Mouse (Mus musculus) MEL (cell line): ENCODE measurements around the gene Cyp26a1. TPM values are rescaled to one million over a fixed set of nuclear protein-coding genes. Genes with fewer than 3 reads are reported as not detected.

Experiments
- DNase-seq: peaks from one replicate; pipeline ENCODE4 v3.0.0; 2011; ENCODE audit warnings: low read depth, low spot score
- H3K27ac ChIP-seq: 2 replicates; pipeline ENCODE4 v1.5.1; 2012; ENCODE audit warnings: low read depth, mild to moderate bottlenecking, control low read depth, low read length, moderate library complexity; ENCODE audit not compliant: control insufficient read depth
- H3K27me3 ChIP-seq, 2 experiments: fragments of 150-350 bp in 1 of 2; sonication (generic) in 1 of 2; 2 replicates each; pipeline ENCODE4 v1.6.1; 2012; ENCODE audit warnings: low read length in 2 of 2, mild to moderate bottlenecking in 2 of 2, improper control_type of control experiment in 1 of 2, moderate library complexity in 1 of 2; ENCODE audit not compliant: insufficient read depth in 2 of 2, control insufficient read depth in 1 of 2
- H3K36me3 ChIP-seq, 2 experiments: 2 replicates each; pipeline ENCODE4 v1.6.1; 2012 to 2014; ENCODE audit warnings: low read length in 2 of 2, improper control_type of control experiment in 1 of 2, inconsistent platforms in 1 of 2, mild to moderate bottlenecking in 1 of 2; ENCODE audit not compliant: insufficient read depth in 2 of 2, control insufficient read depth in 1 of 2
- H3K4me1 ChIP-seq, 2 experiments: fragments of 150-350 bp in 1 of 2; sonication (generic) in 1 of 2; 2 replicates each; pipeline ENCODE4 v1.6.1; 2012; ENCODE audit warnings: low read length in 2 of 2, improper control_type of control experiment in 1 of 2, mild to moderate bottlenecking in 1 of 2; ENCODE audit not compliant: insufficient read depth in 2 of 2, control insufficient read depth in 1 of 2
- H3K4me3 ChIP-seq, 2 experiments: fragments of 150-350 bp in 1 of 2; sonication (generic) in 1 of 2; 2 replicates each; pipeline ENCODE4 v1.5.1; 2012; ENCODE audit warnings: low read depth in 2 of 2, low read length in 2 of 2, mild to moderate bottlenecking in 2 of 2, moderate library complexity in 2 of 2, control low read depth in 1 of 2, improper control_type of control experiment in 1 of 2; ENCODE audit not compliant: control insufficient read depth in 1 of 2, insufficient read depth in 1 of 2
- H3K79me2 ChIP-seq: 2 replicates; pipeline ENCODE4 v1.6.1; 2012; ENCODE audit warnings: mild to moderate bottlenecking, low read length, moderate library complexity; ENCODE audit not compliant: control insufficient read depth, poor library complexity, insufficient read depth
- H3K9ac ChIP-seq: 2 replicates; pipeline ENCODE4 v1.6.1; 2012; ENCODE audit warnings: low read depth, mild to moderate bottlenecking, control low read depth, low read length, moderate library complexity; ENCODE audit not compliant: control insufficient read depth, poor library complexity, severe bottlenecking
- H3K9me3 ChIP-seq: fragments of 150-350 bp; sonication (generic); replicated peaks from 2 replicates; pipeline ENCODE4 v1.6.1; 2012; ENCODE audit warnings: mild to moderate bottlenecking, low read length, improper control_type of control experiment, moderate library complexity; ENCODE audit not compliant: insufficient read depth
- BHLHE40 ChIP-seq: IDR thresholded peaks from 2 replicates; pipeline ENCODE4 v1.6.1; 2012; ENCODE audit warnings: low read depth, mild to moderate bottlenecking, inconsistent platforms, low read length, improper control_type of control experiment, borderline replicate concordance
- CHD1 ChIP-seq: IDR thresholded peaks from 2 replicates; pipeline ENCODE4 v1.6.1; 2012; ENCODE audit warnings: low read depth, mild to moderate bottlenecking, inconsistent platforms, low read length, improper control_type of control experiment
- CHD2 ChIP-seq: IDR thresholded peaks from 2 replicates; pipeline ENCODE4 v1.6.1; 2011; ENCODE audit warnings: low read length, improper control_type of control experiment
- CTCF ChIP-seq, 3 experiments: IDR thresholded peaks in 2 of 3; conservative IDR thresholded peaks in 1 of 3; 2 replicates each; pipeline ENCODE4 v1.5.1; 2011 to 2012; ENCODE audit warnings: low read length in 3 of 3, low read depth in 2 of 3, mild to moderate bottlenecking in 2 of 3, improper control_type of control experiment in 1 of 3, inconsistent platforms in 1 of 3, mixed read lengths in 1 of 3, moderate library complexity in 1 of 3; ENCODE audit not compliant: control insufficient read depth in 1 of 3, insufficient read depth in 1 of 3, poor library complexity in 1 of 3, severe bottlenecking in 1 of 3
- E2F4 ChIP-seq: IDR thresholded peaks from 2 replicates; pipeline ENCODE4 v1.6.1; 2011; ENCODE audit warnings: low read depth, low read length, improper control_type of control experiment, borderline replicate concordance
- ELF1 ChIP-seq: IDR thresholded peaks from 2 replicates; pipeline ENCODE4 v1.6.1; 2014; ENCODE audit warnings: low read depth, mild to moderate bottlenecking, inconsistent platforms, low read length, improper control_type of control experiment, moderate library complexity
- EP300 ChIP-seq, 2 experiments: IDR thresholded peaks; 2 replicates each; pipeline ENCODE4 v1.6.1; 2011; ENCODE audit warnings: improper control_type of control experiment in 2 of 2, low read length in 2 of 2, low read depth in 1 of 2, mild to moderate bottlenecking in 1 of 2
- GABPA ChIP-seq: IDR thresholded peaks from 2 replicates; pipeline ENCODE4 v1.6.1; 2012; ENCODE audit warnings: low read depth, mild to moderate bottlenecking, inconsistent platforms, low read length, improper control_type of control experiment, moderate library complexity
- GATA1 ChIP-seq: IDR thresholded peaks from 2 replicates; pipeline ENCODE4 v1.6.1; 2011; ENCODE audit warnings: low read depth, low read length, improper control_type of control experiment
- HCFC1 ChIP-seq: IDR thresholded peaks from 2 replicates; pipeline ENCODE4 v1.6.1; 2012; ENCODE audit warnings: low read depth, mild to moderate bottlenecking, inconsistent platforms, low read length, improper control_type of control experiment, moderate library complexity
- JUND ChIP-seq: IDR thresholded peaks from 2 replicates; pipeline ENCODE4 v1.6.1; 2011; ENCODE audit warnings: low read depth, mild to moderate bottlenecking, improper control_type of control experiment, low read length
- KAT2A ChIP-seq: conservative IDR thresholded peaks from 2 replicates; pipeline ENCODE4 v1.6.1; 2012; ENCODE audit warnings: low read depth, low read length, improper control_type of control experiment, inconsistent platforms
- MAFK ChIP-seq: IDR thresholded peaks from 2 replicates; pipeline ENCODE4 v1.6.1; 2011; ENCODE audit warnings: low read depth, mild to moderate bottlenecking, low read length, improper control_type of control experiment, borderline replicate concordance
- MAX ChIP-seq: IDR thresholded peaks from 2 replicates; pipeline ENCODE4 v1.6.1; 2011; ENCODE audit warnings: low read length, improper control_type of control experiment
- MAZ ChIP-seq: IDR thresholded peaks from 2 replicates; pipeline ENCODE4 v1.6.1; 2012; ENCODE audit warnings: low read depth, mild to moderate bottlenecking, inconsistent platforms, low read length, improper control_type of control experiment
- MEF2A ChIP-seq: IDR thresholded peaks from 2 replicates; pipeline ENCODE4 v1.6.1; 2014; ENCODE audit warnings: low read depth, mild to moderate bottlenecking, inconsistent platforms, low read length, improper control_type of control experiment; ENCODE audit not compliant: poor library complexity, insufficient replicate concordance, severe bottlenecking; ENCODE audit errors: extremely low read depth
- MXI1 ChIP-seq: IDR thresholded peaks from 2 replicates; pipeline ENCODE4 v1.6.1; 2011; ENCODE audit warnings: mild to moderate bottlenecking, low read depth, low read length, improper control_type of control experiment
- MYB ChIP-seq: IDR thresholded peaks from 2 replicates; pipeline ENCODE4 v1.6.1; 2011; ENCODE audit warnings: mild to moderate bottlenecking, low read depth, low read length, improper control_type of control experiment
- MYC ChIP-seq: IDR thresholded peaks from 2 replicates; pipeline ENCODE4 v1.6.1; 2011; ENCODE audit warnings: low read depth, mild to moderate bottlenecking, low read length, improper control_type of control experiment, moderate library complexity
- NELFE ChIP-seq: IDR thresholded peaks from 2 replicates; pipeline ENCODE4 v1.6.1; 2011; ENCODE audit warnings: low read depth, low read length, improper control_type of control experiment
- NRF1 ChIP-seq: IDR thresholded peaks from 2 replicates; pipeline ENCODE4 v1.6.1; 2014; ENCODE audit warnings: low read depth, mild to moderate bottlenecking, inconsistent platforms, low read length, improper control_type of control experiment, moderate library complexity; ENCODE audit not compliant: poor library complexity, insufficient read depth, severe bottlenecking
- POLR2A ChIP-seq, 2 experiments: IDR thresholded peaks; 2 replicates each; pipeline ENCODE4 v1.6.1; 2011 to 2012; ENCODE audit warnings: low read length in 2 of 2, mild to moderate bottlenecking in 2 of 2, control low read depth in 1 of 2, improper control_type of control experiment in 1 of 2, low read depth in 1 of 2, moderate library complexity in 1 of 2; ENCODE audit not compliant: control insufficient read depth in 1 of 2, insufficient read depth in 1 of 2, poor library complexity in 1 of 2
- POLR2AphosphoS2 ChIP-seq: IDR thresholded peaks from 2 replicates; pipeline ENCODE4 v1.6.1; 2011; ENCODE audit warnings: low read length, improper control_type of control experiment
- POLR2AphosphoS5 ChIP-seq: IDR thresholded peaks from 2 replicates; pipeline ENCODE4 v1.6.1; 2012; ENCODE audit warnings: low read depth, borderline replicate concordance, mild to moderate bottlenecking, inconsistent platforms, low read length, moderate library complexity, mixed read lengths
- RAD21 ChIP-seq: IDR thresholded peaks from 2 replicates; pipeline ENCODE4 v1.6.1; 2011; ENCODE audit warnings: mild to moderate bottlenecking, low read depth, low read length, improper control_type of control experiment
- RCOR1 ChIP-seq: IDR thresholded peaks from 2 replicates; pipeline ENCODE4 v1.6.1; 2012; ENCODE audit warnings: low read depth, mild to moderate bottlenecking, inconsistent platforms, low read length, improper control_type of control experiment
- SIN3A ChIP-seq: IDR thresholded peaks from 2 replicates; pipeline ENCODE4 v1.6.1; 2012; ENCODE audit warnings: low read length, improper control_type of control experiment, inconsistent platforms
- SMC3 ChIP-seq: IDR thresholded peaks from 2 replicates; pipeline ENCODE4 v1.6.1; 2011; ENCODE audit warnings: low read depth, low read length, improper control_type of control experiment
- TAL1 ChIP-seq: IDR thresholded peaks from 2 replicates; pipeline ENCODE4 v1.6.1; 2012; ENCODE audit warnings: mild to moderate bottlenecking, inconsistent platforms, low read length, moderate library complexity, mixed read lengths
- TBP ChIP-seq: IDR thresholded peaks from 2 replicates; pipeline ENCODE4 v1.8.0; 2011; ENCODE audit warnings: low read depth, low read length, improper control_type of control experiment
- UBTF ChIP-seq: IDR thresholded peaks from 2 replicates; pipeline ENCODE4 v1.6.1; 2012; ENCODE audit warnings: low read depth, mild to moderate bottlenecking, inconsistent platforms, low read length, improper control_type of control experiment, moderate library complexity, borderline replicate concordance; ENCODE audit not compliant: insufficient read depth
- USF1 ChIP-seq: IDR thresholded peaks from 2 replicates; pipeline ENCODE4 v1.6.1; 2014; ENCODE audit warnings: low read depth, mild to moderate bottlenecking, inconsistent platforms, low read length, improper control_type of control experiment, moderate library complexity
- USF2 ChIP-seq, 2 experiments: IDR thresholded peaks; 2 replicates each; pipeline ENCODE4 v1.6.1; 2011 to 2012; ENCODE audit warnings: improper control_type of control experiment in 2 of 2, low read length in 2 of 2, borderline replicate concordance in 1 of 2, inconsistent platforms in 1 of 2, low read depth in 1 of 2, mild to moderate bottlenecking in 1 of 2; ENCODE audit not compliant: insufficient read depth in 1 of 2
- ZC3H11A ChIP-seq: IDR thresholded peaks from 2 replicates; pipeline ENCODE4 v1.6.1; 2012; ENCODE audit warnings: low read depth, mild to moderate bottlenecking, inconsistent platforms, low read length, improper control_type of control experiment
- ZMIZ1 ChIP-seq: IDR thresholded peaks from 2 replicates; pipeline ENCODE4 v1.6.1; 2012; ENCODE audit warnings: low read depth, mild to moderate bottlenecking, inconsistent platforms, low read length, improper control_type of control experiment, moderate library complexity
- ZNF384 ChIP-seq: IDR thresholded peaks from 2 replicates; pipeline ENCODE4 v1.6.1; 2012; ENCODE audit warnings: low read depth, mild to moderate bottlenecking, inconsistent platforms, low read length, improper control_type of control experiment
- polyA plus RNA-seq, 2 experiments: library from polyadenylated mRNA; stranded (reverse) in 1 of 2; unstranded in 1 of 2; fragments of >175 nt in 1 of 2; fragments of >200 nt in 1 of 2; gene quantifications; 2 replicates each; pipeline versions ENCODE4 v1.2.1 to v1.2.4; 2012; ENCODE audit warnings: low replicate concordance in 2 of 2, low read depth in 1 of 2; ENCODE audit not compliant: insufficient read length in 2 of 2, insufficient read depth in 1 of 2, missing spikeins in 1 of 2
- total RNA-seq: library from RNA; depleted of rRNA; stranded (reverse); fragments of 300-350 nt; gene quantifications from 2 replicates; pipeline ENCODE4 v1.2.3, GENCODE M21; 2012

Cyp26a1 gene
- total and polyA plus RNA-seq, 3 experiments, result not detected

DNA sequence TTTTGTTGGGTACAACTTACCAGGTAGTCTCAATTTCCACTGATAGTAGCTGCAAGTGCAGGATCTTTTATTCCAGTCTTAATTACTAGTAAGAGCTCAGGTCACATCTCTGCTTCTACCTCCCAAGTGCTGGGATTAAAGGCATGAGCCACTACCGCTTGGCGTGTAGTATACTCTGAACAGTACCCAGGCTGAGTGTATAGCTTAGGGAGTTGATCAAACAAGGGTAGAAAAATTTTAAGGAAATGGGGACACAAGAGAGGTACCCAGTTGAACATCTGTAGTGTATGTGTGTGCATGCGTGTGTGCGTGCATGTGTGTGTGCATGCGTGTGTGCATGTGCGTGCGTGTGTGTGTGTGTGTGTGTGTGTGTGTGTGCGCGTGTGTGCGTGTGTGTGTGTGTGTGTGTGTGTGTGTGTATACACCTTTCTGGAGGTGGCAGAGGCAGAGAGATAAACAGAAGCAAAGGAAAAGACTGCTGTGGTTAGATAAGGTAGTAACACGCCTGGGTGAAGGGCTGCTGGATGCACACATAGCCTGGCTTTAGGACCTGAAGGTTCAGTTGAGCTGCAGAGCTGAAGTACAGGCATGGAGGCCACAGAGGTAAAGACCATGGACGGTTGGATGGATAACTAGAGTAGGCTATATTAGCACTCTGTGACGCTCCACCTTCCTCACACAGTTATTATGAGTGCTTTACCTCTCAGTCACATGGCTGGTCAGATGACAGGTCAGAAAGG is 29.6 kb upstream of the Cyp26a1 start:
- no peak overlapping the region for H3K4me3 ChIP-seq
- peaks cover 14 to 23% of the 10 kb centered on the region in 2 experiments for H3K4me1 ChIP-seq
- H3K9me3 ChIP-seq, result no peaks in the 10 kb centered on the region
- peaks cover 2 to 31% of the 10 kb centered on the region in 2 experiments; a peak in 3 of 4 replicates for H3K36me3 ChIP-seq
- H3K79me2 ChIP-seq, result no peaks in the 10 kb centered on the region
- peak overlapping the region; percentile 15 for H3K27ac ChIP-seq
- peak; percentile 86 for DNase-seq
- no peak overlapping the region for H3K9ac ChIP-seq
- H3K27me3 ChIP-seq, result no peaks in the 10 kb centered on the region
- TF ChIP-seq UBTF, result no peak
- TF ChIP-seq MYC, result 0 out of 2 replicates have a peak, but pooled peaks have one; percentile 27
- peak; percentile 64 for TF ChIP-seq RCOR1
- TF ChIP-seq MXI1, result peak; percentile 68
- TF ChIP-seq POLR2AphosphoS2, result no peak
- no peak for TF ChIP-seq NELFE
- TF ChIP-seq MEF2A, result no peak
- TF ChIP-seq SMC3, result no peak
- 0 out of 2 replicates have a peak, but pooled peaks have one; percentile 39 for TF ChIP-seq MYB
- peak; percentile 34; the same call in 1 of the 2 replicates for TF ChIP-seq BHLHE40
- no peak for TF ChIP-seq CHD2
- no peak for TF ChIP-seq CTCF (IDR thresholded peaks at IDR 0.05 in 2 of 3, conservative IDR thresholded peaks at IDR 0.05 in 1 of 3; ENCODE audit: control insufficient read depth in 1 of 3, insufficient read depth in 1 of 3, low read depth in 2 of 3, low read length in 3 of 3, poor library complexity in 1 of 3, severe bottlenecking in 1 of 3)
- TF ChIP-seq USF2 (IDR thresholded peaks at IDR 0.05; ENCODE audit: borderline replicate concordance in 1 of 2, insufficient read depth in 1 of 2, low read depth in 1 of 2, low read length in 2 of 2), result no peak
- TF ChIP-seq TAL1, result peak; percentile 97
- TF ChIP-seq GABPA, result no peak
- TF ChIP-seq MAX, result peak; percentile 72
- TF ChIP-seq ELF1, result 0 out of 2 replicates have a peak, but pooled peaks have one; percentile 21
- no peak for TF ChIP-seq POLR2A (IDR thresholded peaks at IDR 0.05; ENCODE audit: control insufficient read depth in 1 of 2, insufficient read depth in 1 of 2, low read depth in 1 of 2, low read length in 2 of 2, poor library complexity in 1 of 2)
- no peak for TF ChIP-seq NRF1
- TF ChIP-seq MAFK, result peak; percentile 32; the same call in 1 of the 2 replicates
- TF ChIP-seq MAZ, result peak; percentile 41; the same call in 1 of the 2 replicates
- TF ChIP-seq USF1, result no peak
- TF ChIP-seq POLR2AphosphoS5, result peak; percentile 86; the same call in 1 of the 2 replicates
- TF ChIP-seq CHD1, result no peak
- no peak for TF ChIP-seq TBP
- TF ChIP-seq JUND, result 0 out of 2 replicates have a peak, but pooled peaks have one; percentile 10
- no peak for TF ChIP-seq HCFC1
- TF ChIP-seq ZNF384, result no peak; the same call in 1 of the 2 replicates
- peak; percentile 93 to 96 for TF ChIP-seq EP300 (IDR thresholded peaks at IDR 0.05; ENCODE audit: low read depth in 1 of 2, low read length in 2 of 2)
- peak; percentile 52; the same call in 1 of the 2 replicates for TF ChIP-seq SIN3A
- TF ChIP-seq E2F4, result no peak
- no peak for TF ChIP-seq KAT2A
- TF ChIP-seq ZC3H11A, result no peak
- peak; percentile 92 for TF ChIP-seq GATA1
- no peak for TF ChIP-seq RAD21
- no peak for TF ChIP-seq ZMIZ1
